Mouse (Mus musculus) gastrocnemius, adult 2 months (tissue): ENCODE data around the gene C1qtnf5. TPM values are rescaled to one million over a fixed set of nuclear protein-coding genes. Genes with fewer than 3 reads are reported as not detected.
A peak's percentile ranks its signal among the peaks of the same experiment; 100 is the strongest.

Source experiments
- DNase-seq: peaks from one replicate; pipeline ENCODE4 v3.0.0; 2022
- H3K27ac ChIP-seq: fragments of 200-600 bp; 2 replicates; pipeline ENCODE4 v1.8.1; 2022; ENCODE audit warnings: mild to moderate bottlenecking
- H3K4me3 ChIP-seq: fragments of 200-600 bp; 2 replicates; pipeline ENCODE4 v1.8.1; 2022; ENCODE audit warnings: mild to moderate bottlenecking, moderate library complexity
- CTCF ChIP-seq: fragments of 200-600 bp; IDR thresholded peaks from 2 replicates; pipeline ENCODE4 v1.8.1; 2022; ENCODE audit warnings: antibody characterized with exemption, mild to moderate bottlenecking, moderate library complexity
- intact Hi-C: fragments of 180-260 bp; cut with DNase I; formaldehyde crosslinking; loops from one replicate; pipeline ENCODE4 v1.15.1; 2025
- total RNA-seq, 2 experiments: library from RNA; stranded (reverse); gene quantifications; 2 replicates each; pipeline ENCODE4 v1.2.3; 2021

Gene C1qtnf5
- total RNA-seq, 2 experiments from 2014 or later: 2.5 to 7.6 TPM

- no peak overlapping the region for H3K4me3 ChIP-seq
- intact Hi-C loops: no loop called here
- DNase-seq: no peak
- peak overlapping the region; percentile 40; the same call in 1 of the 2 replicates for H3K27ac ChIP-seq
- no peak for TF ChIP-seq CTCF
These were observed 37.6 kb downstream of the C1qtnf5 start for GRCm38 (mm10) chr9:44144718-44145060.

GRCm38 (mm10) chr9:44147290-44147689 lies 40.2 kb downstream of the C1qtnf5 start:
- no peak for DNase-seq
- peak; percentile 73 for TF ChIP-seq CTCF
- H3K27ac ChIP-seq: peak overlapping the region; percentile 2; the same call in 1 of the 2 replicates

More at GRCm38 (mm10) chr9:44147290-44147689, 40.2 kb downstream of the C1qtnf5 start:
- H3K4me3 ChIP-seq: no peak overlapping the region
- intact Hi-C loops: no loop called here

Other genes with a start within 250 kb of the C1qtnf5 start
- gene Thy1, start 63.9 kb upstream of the C1qtnf5 start, total RNA-seq: 1 to 10 TPM; 9.3 to 9.8 TPM
- 100 to 1,000 TPM; 223 to 228 TPM for gene Usp2, start 40.2 kb upstream of the C1qtnf5 start, total RNA-seq
- gene Mfrp, start 5.5 kb upstream of the C1qtnf5 start, total RNA-seq: not detected
- gene Gm49380, start 6.3 kb downstream of the C1qtnf5 start, total RNA-seq: 1 to 10 TPM in 1 of 2 experiments, under 1 TPM in 1; 0.71 to 1.4 TPM
- 1 to 10 TPM; 3.0 to 3.1 TPM for gene Rnf26, start 6.3 kb downstream of the C1qtnf5 start, total RNA-seq
- gene Mcam, start 27.2 kb downstream of the C1qtnf5 start, total RNA-seq: 10 to 100 TPM; 17.5 to 24.4 TPM
- gene Cbl, start 126.8 kb downstream of the C1qtnf5 start, total RNA-seq: 10 to 100 TPM in 1 of 2 experiments, 1 to 10 TPM in 1; 7.5 to 13.4 TPM
- not detected for gene Ccdc153, start 133.4 kb downstream of the C1qtnf5 start, total RNA-seq
- 1 to 10 TPM in 1 of 2 experiments, under 1 TPM in 1; 0.97 to 1.6 TPM for gene Pdzd3, start 144.2 kb downstream of the C1qtnf5 start, total RNA-seq
- gene Nlrx1, start 161.4 kb downstream of the C1qtnf5 start, total RNA-seq: 10 to 100 TPM; 19.2 to 20.8 TPM
- under 1 TPM; 0.28 to 0.97 TPM for gene Abcg4, start 181.4 kb downstream of the C1qtnf5 start, total RNA-seq
- gene Hinfp, start 198.4 kb downstream of the C1qtnf5 start, total RNA-seq: 1 to 10 TPM; 6.3 to 6.8 TPM
- 10 to 100 TPM; 14.9 to 17.8 TPM for gene C2cd2l, start 213.0 kb downstream of the C1qtnf5 start, total RNA-seq
- 10 to 100 TPM; 12.3 to 14.1 TPM for gene Dpagt1, start 218.8 kb downstream of the C1qtnf5 start, total RNA-seq
- 1 to 10 TPM; 8.4 to 8.7 TPM for gene H2afx, start 227.4 kb downstream of the C1qtnf5 start, total RNA-seq
- gene Hmbs, start 237.0 kb downstream of the C1qtnf5 start, total RNA-seq: 10 to 100 TPM; 21.9 to 29.1 TPM